Mouse (Mus musculus) lung, embryonic 14.5 days (tissue): Measurements from ENCODE around the gene Adat2. TPM values are rescaled to one million over a fixed set of nuclear protein-coding genes. Genes with fewer than 3 reads are reported as not detected.
A peak's percentile ranks its signal among the peaks of the same experiment; 100 is the strongest.

Experiments
- ATAC-seq: fragments of 200-750 bp; cut with Nextera tagmentation; 2 replicates; pipeline ENCODE4 v1.8.0; 2017; ENCODE audit warnings: mild to moderate bottlenecking, moderate TSS enrichment, moderate library complexity; ENCODE audit not compliant: insufficient read depth
- DNase-seq: peaks from one replicate; pipeline ENCODE4 v3.0.0-alpha.2; 2015
- H3K27ac ChIP-seq: fragments of 300-500 bp; sonication (generic); 2 replicates; pipeline ENCODE4 v1.5.1; 2014; ENCODE audit warnings: low read depth, mild to moderate bottlenecking, moderate library complexity
- H3K27me3 ChIP-seq: fragments of 300-500 bp; sonication (generic); 2 replicates; pipeline ENCODE4 v1.6.1; 2014; ENCODE audit warnings: low read length, control low read depth; ENCODE audit not compliant: insufficient read depth
- H3K36me3 ChIP-seq: fragments of 300-500 bp; sonication (generic); 2 replicates; pipeline ENCODE4 v1.6.1; 2014; ENCODE audit warnings: control low read depth; ENCODE audit not compliant: insufficient read depth
- H3K4me1 ChIP-seq: fragments of 300-500 bp; sonication (generic); 2 replicates; pipeline ENCODE4 v1.6.1; 2014; ENCODE audit warnings: antibody characterized with exemption, control low read depth; ENCODE audit not compliant: insufficient read depth
- H3K4me2 ChIP-seq: fragments of 300-500 bp; sonication (generic); 2 replicates; pipeline ENCODE4 v1.6.1; 2014; ENCODE audit warnings: mild to moderate bottlenecking
- H3K4me3 ChIP-seq: fragments of 300-500 bp; sonication (generic); 2 replicates; pipeline ENCODE4 v1.5.1; 2014; ENCODE audit warnings: low read depth, low read length
- H3K9ac ChIP-seq: fragments of 300-500 bp; sonication (generic); 2 replicates; pipeline ENCODE4 v1.6.1; 2014
- H3K9me3 ChIP-seq: fragments of 300-500 bp; sonication (generic); 2 replicates; pipeline ENCODE4 v1.6.1; 2016; ENCODE audit warnings: low read depth, low read length, control low read depth
- CTCF ChIP-seq: IDR thresholded peaks from 2 replicates; pipeline ENCODE4 v1.5.1; 2016; ENCODE audit warnings: antibody characterized with exemption, low read depth
- WGBS: fragments of 180-500 bp; shearing (Covaris S2); extraction: QIAGEN DNeasy Blood & Tissue Kit; methylation state at CpG from one replicate; pipeline ENCODE4 v1.1.7; 2014; 5-methylcytosine and 5-hydroxymethylcytosine counted together
- polyA plus RNA-seq: library from polyadenylated mRNA; unstranded; fragments of >200 nt; fragmentation: Nextera tagmentation; extraction: Ambion mirVana; gene quantifications from 2 replicates; pipeline ENCODE4 v1.2.1, GENCODE M21; 2014

Gene Adat2
- polyA plus RNA-seq, 1 experiment from 2014 or later = 6.1 TPM

DNA sequence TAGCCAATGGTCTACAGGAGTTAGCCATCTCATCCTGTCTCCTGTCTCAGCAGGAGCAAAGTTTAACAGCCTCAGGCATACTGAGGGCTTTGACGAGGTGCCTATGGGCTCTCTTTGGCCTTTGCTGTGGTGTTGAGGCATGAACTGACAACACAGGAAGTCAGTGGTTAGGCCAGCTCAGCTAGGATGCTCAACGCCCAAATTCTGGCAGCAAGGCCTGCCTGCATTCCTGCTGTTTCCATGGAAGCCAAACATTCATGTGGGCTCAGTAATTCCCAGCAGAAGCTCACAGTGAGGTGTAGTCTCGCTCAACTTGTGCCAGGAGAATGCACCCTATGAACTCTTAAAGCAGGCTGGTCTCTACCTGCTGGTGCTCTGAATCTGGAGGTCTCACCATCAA, 43.4 kb downstream of the Adat2 start:
- no peaks in the 10 kb centered on the region for H3K36me3 ChIP-seq
- TF ChIP-seq CTCF = no peak
- H3K9me3 ChIP-seq = no peaks in the 10 kb centered on the region; the same call in 1 of the 2 replicates
- H3K4me2 ChIP-seq = no peak overlapping the region
- peak; percentile 64 for DNase-seq
- H3K27me3 ChIP-seq = no peaks in the 10 kb centered on the region
- WGBS = 40% methylated on average over 3 of the region's 3 CpGs
- no peak overlapping the region for H3K27ac ChIP-seq
- no peak overlapping the region for H3K9ac ChIP-seq
- no peak overlapping the region for H3K4me3 ChIP-seq
- H3K4me1 ChIP-seq = no peaks in the 10 kb centered on the region
- ATAC-seq = peak; percentile 51; the same call in 1 of the 2 replicates

DNA sequence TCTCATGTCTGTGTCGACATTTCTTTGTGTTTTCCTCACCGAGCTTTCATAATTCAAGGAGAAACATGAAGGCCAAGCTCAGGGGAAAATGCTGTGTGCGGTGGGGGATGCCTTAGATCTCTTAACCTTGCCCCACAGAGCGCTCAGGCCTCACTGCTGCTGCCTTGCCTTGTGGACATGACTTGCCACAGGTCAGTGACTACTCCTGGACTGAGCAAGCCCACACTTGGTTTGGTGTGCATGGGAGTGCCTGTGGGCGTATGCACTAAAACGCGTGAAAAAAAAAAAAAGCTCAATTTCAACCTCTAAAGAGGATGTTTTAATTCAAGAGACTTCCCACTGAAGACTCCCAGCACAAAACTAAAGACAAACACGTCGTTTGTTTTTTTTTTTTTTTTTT, 44.2 kb downstream of the Adat2 start:
- H3K9ac ChIP-seq = no peak overlapping the region
- H3K4me3 ChIP-seq = no peak overlapping the region
- no peaks in the 10 kb centered on the region for H3K36me3 ChIP-seq
- no peaks in the 10 kb centered on the region; the same call in 1 of the 2 replicates for H3K9me3 ChIP-seq
- H3K27ac ChIP-seq = no peak overlapping the region
- no peaks in the 10 kb centered on the region for H3K27me3 ChIP-seq
- DNase-seq (no peak), ATAC-seq (no peak)
- TF ChIP-seq CTCF = no peak
- WGBS = 71% methylated on average over 9 of the region's 9 CpGs
- no peak overlapping the region for H3K4me2 ChIP-seq
- H3K4me1 ChIP-seq = no peaks in the 10 kb centered on the region

DNA sequence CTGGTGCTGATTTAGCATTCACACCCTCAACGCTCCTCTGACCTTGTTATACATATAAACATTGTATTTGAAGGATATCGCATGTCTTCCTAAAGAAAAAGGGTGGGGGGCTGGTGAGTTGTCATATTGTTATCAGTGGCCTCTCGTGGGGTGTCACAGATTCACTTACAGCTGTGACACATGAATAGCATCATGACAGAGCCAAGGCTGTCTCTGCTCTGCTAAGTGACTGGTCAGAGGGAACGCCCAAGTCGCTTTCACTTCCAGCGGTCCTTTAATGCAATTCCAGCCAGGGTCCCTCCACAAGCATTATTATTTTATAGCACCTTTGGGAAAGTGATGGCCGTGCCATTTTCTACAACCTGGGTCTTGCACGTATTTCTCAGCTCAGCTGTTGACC, 44.8 kb downstream of the Adat2 start:
- no peaks in the 10 kb centered on the region for H3K9me3 ChIP-seq
- no peak overlapping the region for H3K27ac ChIP-seq
- 41% methylated on average over 8 of the region's 8 CpGs for WGBS
- H3K4me1 ChIP-seq = no peaks in the 10 kb centered on the region
- H3K27me3 ChIP-seq = no peaks in the 10 kb centered on the region
- peak; percentile 52; the same call in 1 of the 2 replicates for ATAC-seq
- no peak overlapping the region for H3K9ac ChIP-seq
- no peak for TF ChIP-seq CTCF
- peak; percentile 41 for DNase-seq
- no peak overlapping the region for H3K4me3 ChIP-seq
- no peaks in the 10 kb centered on the region for H3K36me3 ChIP-seq
- H3K4me2 ChIP-seq = no peak overlapping the region

DNA sequence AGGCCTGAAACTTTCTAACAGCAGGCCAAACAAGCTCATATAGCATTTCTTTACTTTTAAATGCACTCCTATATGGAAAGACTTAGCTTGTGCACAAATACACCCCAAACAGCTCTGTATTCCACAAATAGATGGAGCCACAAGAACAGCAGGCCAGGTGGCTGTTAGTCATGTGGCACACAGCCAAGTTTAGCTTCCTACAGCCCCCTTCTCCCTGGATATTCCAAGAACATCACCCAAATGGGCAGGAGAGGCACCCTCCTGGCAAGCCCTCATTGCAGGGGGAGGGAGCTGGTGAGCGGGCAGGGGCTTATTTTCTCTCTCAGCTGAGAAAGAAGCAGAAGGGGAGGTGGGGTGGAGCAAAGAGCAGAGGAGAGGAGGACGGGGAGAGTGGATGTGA, 48.2 kb downstream of the Adat2 start:
- no peaks in the 10 kb centered on the region for H3K4me1 ChIP-seq
- 64% methylated on average over 2 of the region's 2 CpGs for WGBS

More for the DNA sequence above, 48.2 kb downstream of the Adat2 start:
- H3K4me2 ChIP-seq = no peak overlapping the region
- DNase-seq (no peak), ATAC-seq (no peak)
- no peak overlapping the region for H3K4me3 ChIP-seq
- H3K27me3 ChIP-seq = no peaks in the 10 kb centered on the region
- H3K36me3 ChIP-seq = no peaks in the 10 kb centered on the region
- TF ChIP-seq CTCF = no peak
- no peaks in the 10 kb centered on the region for H3K9me3 ChIP-seq
- no peak overlapping the region for H3K27ac ChIP-seq
- H3K9ac ChIP-seq = no peak overlapping the region

Other genes with a start within 250 kb of the Adat2 start
- gene Phactr2, start 78.5 kb upstream of the Adat2 start, polyA plus RNA-seq = 40.7 and 42.2 TPM in 2 replicates
- gene Fuca2, start 53.4 kb upstream of the Adat2 start, polyA plus RNA-seq = 48.9 and 60.4 TPM in 2 replicates
- 26.8 and 27.6 TPM in 2 replicates for gene Pex3, start 248 bp downstream of the Adat2 start, polyA plus RNA-seq